Mouse (Mus musculus): ENCODE data around the gene Patj.
"Not testable (repeated sequence)": the region's sequence is repeated elsewhere in the genome, so short reads cannot be mapped to it uniquely, and the experiment has no call there.

The Patj gene

GRCm38 (mm10) chr4:98666451-98666850 is 270.9 kb downstream of the Patj start:
- no peak for DNase-seq

- DNase-seq, result no peak
Measured at GRCm38 (mm10) chr4:98667009-98667408, 271.4 kb downstream of the Patj start.

GRCm38 (mm10) chr4:98677506-98677905 is 281.9 kb downstream of the Patj start:
- DNase-seq, result no peak

DNA sequence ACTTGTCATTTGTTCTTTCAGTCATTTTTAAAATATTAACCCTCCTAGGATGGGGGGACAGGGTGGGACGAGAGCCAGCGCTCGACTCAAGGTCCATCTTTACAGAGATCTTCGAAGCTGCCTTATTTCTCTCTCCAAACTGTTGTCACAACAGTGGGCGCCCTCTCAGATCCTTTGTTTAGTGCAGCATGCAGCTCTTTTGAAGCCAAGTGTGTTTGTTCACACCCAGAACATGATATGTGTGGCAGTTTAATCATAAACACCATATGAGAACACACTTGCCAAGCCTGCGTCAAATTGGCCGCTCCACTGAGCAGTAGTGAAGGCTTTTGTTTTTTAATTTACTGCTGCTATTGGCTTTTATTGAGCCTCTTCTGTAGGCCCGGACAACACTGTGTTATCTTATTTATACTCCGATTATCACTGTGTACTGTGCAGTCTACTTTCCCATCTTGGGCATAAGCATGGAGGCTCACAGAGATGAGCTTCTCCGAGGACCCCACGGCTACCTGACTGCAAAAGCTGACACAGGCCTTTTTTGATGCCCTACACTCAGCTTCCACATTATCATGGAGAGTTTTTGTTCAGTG is 291.2 kb downstream of the Patj start:
- DNase-seq, result no peak

GRCm38 (mm10) chr4:98688116-98688515 is 292.5 kb downstream of the Patj start:
- no peak for DNase-seq

DNA sequence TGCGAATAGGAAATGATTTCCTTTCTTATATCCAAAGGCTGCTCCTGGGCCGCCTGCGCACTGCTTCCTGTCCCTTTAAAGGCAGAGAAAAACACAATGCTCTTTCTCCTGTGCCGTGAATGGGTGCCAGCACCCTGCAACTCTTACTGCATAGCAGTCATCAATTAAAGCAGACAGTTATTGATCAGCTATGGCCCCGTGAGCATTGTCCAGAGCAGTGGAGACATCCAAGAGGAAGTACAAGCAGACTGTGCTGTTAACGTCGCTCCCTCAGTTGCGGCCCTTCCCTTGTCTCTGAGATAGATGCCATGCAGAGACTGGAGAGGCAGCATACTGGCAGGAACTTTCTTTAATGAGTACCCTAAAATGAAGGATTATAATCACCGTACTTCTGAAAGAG is 292.9 kb downstream of the Patj start:
- DNase-seq, result no peak

GRCm38 (mm10) chr4:98689988-98690387 is 294.4 kb downstream of the Patj start:
- no peak for DNase-seq

DNA sequence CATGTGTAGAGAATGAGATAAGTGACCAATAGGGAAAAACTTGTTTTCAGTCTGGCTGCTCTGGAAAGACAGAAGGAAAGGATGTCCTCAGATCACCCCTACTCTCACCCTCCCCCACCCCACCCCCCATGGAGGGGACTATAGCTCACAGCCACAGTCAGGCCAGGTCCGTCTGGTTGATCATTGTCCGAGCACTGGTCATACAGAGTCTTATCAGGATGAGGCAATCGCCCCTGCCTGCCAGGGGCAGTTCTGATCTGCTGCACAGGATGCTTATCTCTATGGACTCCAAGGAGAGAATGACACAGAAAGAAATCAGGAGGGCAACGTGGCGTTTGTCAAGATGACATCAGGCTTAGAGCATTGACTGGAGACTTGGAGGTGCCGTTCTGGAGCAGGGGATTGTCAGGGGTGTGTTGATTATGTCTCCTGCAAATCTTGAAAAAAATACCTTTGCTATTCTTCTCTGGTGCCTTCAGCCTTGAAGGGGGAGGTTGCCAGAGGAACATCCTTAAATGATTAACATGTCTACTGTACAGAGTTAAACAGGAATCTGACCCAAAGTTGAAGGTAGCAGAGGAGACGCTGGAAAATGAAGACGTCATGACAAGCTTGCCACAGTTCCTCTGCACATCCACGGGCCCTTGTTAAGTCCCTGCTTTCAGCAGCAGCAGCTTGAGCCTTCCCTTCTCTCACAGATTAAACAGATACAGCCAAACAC is 298.0 kb downstream of the Patj start:
- DNase-seq, result no peak

DNA sequence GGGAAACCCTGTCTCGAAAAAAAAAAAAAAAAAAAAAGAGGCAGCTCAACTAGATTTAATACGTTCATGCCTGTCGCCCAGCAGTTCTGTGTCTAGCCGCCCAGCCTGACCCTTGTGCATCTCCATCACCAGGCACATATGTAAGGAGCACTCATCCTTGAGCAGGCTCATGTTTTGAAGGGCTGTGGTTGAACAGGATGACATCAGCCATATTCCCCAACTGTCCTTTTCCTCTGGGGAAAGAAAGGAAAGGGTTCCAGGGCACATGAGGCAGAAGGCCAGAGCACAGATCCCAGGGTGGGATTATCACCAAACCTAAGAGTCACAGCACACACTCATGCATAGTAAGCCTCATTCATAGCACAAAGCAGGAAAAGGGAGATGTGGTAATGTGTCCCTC is 302.3 kb downstream of the Patj start:
- no peak for DNase-seq

DNA sequence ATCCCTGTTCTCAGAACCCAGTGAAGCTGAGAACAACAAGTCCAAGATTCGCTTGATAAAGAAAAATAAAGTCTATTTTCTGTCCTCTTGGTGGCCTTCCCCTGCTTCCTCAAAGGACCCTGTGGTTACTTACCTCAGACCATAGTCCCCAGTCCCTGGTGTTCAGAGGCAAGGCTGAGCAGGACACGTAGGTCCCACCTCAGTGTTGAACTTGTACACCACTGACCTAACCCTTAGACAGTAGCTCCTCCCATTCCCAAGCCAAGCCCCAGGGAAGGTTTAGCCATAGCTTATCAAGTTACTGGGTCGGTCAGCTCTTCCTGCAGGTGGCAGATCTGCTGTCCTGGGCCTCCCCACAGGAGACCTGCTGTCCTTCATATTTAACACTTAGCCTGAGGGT is 303.3 kb downstream of the Patj start:
- no peak for DNase-seq

DNA sequence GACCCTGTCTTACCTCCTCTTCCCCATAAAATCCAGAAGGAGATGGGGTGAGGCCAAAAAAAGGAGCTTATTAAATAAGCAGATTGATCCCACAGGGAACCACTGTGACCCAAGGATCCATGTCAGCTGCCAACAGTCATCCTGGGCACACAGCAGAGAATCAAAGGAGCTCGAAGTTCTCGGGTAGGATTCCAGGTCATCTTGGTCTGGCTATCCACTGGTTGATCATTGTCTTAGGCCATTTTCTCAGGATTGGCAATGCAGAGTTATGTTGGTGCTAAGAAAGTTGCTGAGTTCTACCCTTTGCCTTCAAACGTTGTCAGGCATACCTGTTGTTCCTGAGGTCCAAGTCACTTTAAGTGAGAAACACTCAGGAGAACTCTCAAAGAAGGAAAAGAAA is 304.6 kb downstream of the Patj start:
- no peak for DNase-seq

DNA sequence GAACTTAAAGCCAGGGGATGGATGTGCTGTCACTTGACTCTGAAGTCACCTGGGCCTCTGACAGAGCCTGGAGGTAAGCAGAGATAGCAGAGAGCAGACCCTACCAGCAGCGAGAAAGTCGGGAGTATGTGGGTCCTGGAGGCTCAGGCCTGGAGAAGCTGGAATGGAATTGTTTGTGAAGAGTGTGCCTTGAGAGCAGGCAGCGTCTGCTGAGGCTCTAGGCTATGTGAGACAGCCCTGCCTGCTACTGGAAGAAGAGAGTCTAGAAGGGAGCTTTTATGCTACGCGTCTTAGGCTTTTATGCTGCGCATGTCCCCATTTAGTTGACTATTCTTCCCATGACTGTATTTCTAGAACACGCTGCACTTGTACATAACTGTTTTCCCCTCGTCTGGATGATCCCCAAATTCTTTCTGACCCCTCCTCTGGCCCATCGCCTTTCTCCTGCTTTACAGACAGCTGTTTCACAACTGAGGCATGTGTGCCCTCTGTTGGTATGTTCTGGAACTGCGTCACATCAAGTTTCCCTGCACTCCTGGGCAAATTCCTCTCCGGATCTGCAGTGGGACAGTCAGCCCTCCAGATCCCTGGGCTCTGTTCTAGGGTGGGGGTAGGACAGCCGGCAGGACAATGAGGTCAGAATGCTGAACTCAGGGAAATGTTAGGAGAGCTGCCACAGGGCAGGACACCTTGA is 306.8 kb downstream of the Patj start:
- peak; percentile 72 for DNase-seq

DNA sequence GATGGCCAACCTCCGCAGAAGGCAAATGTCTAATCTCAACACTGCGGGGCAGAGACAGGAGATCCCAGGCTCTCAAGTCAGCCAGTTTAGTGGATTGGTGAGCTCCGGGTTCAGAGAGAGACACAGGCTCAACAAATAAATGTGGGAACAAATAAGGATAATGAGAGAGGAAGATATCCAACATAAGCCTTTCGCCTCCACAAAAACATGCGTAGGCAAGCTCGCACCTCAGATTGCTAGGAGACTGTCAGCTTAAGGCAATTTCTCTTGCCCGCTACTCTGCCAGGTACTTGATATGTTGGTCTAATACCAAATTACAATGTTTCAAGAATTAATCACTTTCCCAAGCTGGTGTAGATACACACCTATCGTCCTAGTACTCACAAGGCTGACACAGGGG is 315.3 kb downstream of the Patj start:
- no peak for DNase-seq

DNA sequence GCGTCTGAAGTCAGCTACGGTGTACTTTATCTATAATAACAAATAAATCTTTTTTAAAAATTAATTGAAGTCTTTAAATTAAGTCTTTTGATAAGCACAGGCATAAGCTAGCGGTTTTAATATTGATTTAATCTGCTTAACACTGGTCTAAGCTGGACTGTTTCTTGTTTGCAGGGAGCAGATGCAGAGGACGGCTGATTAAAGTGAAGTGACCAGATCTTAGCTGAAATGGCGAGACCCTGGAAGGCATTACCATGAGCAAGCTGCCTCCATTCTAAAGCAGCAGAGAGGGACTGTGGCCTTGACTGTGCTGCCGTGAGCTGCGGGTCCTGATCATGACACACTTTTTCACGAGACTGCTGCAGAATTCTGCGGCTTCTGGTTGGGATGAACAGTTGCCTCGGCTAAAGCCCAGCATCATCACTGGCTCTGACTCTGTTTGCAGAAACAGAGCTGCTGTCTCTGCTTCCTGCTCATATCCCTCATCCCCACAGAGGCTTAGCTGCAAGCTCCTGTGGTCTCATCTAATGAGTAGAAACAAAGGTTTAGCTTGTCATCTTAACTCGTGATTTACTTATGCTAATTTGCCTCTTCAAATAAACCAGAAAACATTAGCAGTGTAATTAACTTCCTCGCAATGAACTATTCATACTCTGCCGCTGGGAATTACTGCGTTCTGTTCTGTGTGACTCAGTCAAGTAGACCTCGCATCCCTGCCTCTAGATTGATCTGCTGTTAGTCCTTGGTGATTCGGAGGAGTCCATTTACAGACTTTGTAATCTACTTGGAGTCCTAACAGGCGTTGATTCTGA is 322.4 kb downstream of the Patj start:
- DNase-seq, result no peak

GRCm38 (mm10) chr4:98718547-98718917 is 322.9 kb downstream of the Patj start:
- no peak for DNase-seq

DNA sequence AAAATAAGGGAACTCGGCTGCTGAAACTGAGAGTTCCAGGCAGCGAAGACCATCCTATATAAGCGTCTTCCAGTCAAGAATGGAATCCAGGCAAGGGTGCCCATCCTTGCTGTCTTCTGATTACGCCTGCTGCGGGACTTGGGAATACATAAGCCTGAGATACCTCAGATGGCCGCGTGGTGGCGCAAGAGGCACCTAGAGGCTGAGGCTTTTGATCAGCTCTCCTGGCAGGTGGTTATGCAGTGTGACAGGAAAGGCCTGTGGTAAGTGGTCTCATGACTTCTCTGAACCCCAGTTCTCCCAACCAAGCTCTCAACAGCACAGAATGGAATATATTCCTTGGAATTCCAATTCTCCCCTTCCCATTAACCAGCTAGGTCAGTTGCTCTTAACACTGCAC is 326.9 kb downstream of the Patj start:
- peak; percentile 65 for DNase-seq

- DNase-seq, result not testable (repeated sequence)
Measured at GRCm38 (mm10) chr4:98724682-98725081, 329.1 kb downstream of the Patj start.

- DNase-seq, result no peak
Measured at GRCm38 (mm10) chr4:98725439-98725838, 329.9 kb downstream of the Patj start.

DNA sequence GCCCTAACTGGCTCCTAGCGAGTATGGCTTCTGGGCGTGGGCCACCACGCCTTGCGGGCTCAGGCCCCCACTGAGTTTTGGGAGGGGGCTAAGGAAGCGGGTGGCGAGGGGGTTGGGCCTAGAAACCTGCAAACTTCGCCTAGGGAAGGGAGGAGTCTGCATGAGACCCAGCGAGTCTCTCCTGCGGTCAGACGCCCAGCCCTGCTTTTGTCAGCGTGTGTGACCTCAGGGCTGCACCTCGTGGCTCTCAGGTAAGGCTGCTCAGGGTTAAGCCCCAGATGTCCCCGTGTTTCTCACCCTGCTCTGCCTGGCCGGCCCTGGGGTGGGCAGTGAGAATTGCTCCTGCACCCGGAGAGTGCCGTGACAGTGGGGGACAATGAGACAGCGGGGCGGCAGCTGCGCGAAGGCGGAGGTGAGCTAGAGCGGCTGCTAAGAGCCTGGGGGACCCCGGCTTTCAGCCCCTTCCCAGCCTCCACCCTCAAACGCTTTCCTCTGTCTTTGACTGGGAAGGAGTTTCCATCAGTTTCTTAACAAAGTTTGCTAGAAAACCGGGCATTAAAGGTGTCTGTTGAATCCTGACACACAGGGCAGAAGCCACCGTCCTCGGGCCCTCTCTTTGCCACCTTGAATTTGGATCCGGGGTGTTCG is 331.1 kb downstream of the Patj start, which contains the start of gene L1td1:
Gene L1td1 (plus strand): TSS at position 145 of the 648 bp plus-strand sequence.
- DNase-seq, result no peak

DNA sequence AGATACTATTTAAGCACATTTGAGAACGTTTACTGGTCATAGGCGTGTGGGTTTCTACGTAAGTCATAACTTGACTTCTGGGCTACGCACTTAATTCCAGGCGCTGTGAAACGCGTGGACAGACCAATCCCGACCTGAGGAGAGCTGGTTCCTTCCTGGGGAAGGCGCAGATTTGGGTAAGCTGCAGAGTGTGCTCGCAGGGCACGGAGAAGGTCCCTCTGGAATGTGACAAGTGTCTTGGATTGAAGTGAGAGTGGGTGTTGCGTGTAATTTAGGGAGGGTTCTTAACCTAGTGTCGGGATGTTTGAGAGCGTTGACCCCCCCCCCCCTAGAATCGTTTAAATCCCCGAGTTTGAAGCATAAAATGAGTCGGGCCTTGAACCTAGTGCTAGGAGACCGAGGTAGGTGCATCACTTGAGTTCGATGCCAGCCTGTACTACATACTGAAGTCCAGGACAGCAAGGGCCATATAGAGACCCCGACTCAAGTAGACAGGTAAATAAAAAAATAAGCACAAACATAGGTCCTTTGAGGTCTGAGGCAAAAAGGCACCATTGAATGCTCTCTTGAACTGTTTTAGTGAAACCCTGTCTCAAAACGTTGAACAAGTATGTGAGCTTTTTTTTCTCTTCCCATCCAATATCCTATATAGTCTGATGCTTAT is 331.8 kb downstream of the Patj start:
- no peak for DNase-seq

GRCm38 (mm10) chr4:98727959-98728347 is 332.4 kb downstream of the Patj start:
- DNase-seq, result no peak

- DNase-seq, result no peak
Measured at GRCm38 (mm10) chr4:98728716-98729115, 333.1 kb downstream of the Patj start.

Data from cerebellum, adult 11 months (tissue).